Mouse (Mus musculus) C2C12 (cell line): ENCODE measurements around the gene Sall1.

Source experiments
- CEBPB ChIP-seq: IDR thresholded peaks from one replicate; pipeline ENCODE4 v1.6.1; 2011; ENCODE audit warnings: low read depth, mild to moderate bottlenecking, control low read depth, moderate library complexity
- CTCF ChIP-seq: IDR thresholded peaks from one replicate; pipeline ENCODE4 v1.5.1; 2011; ENCODE audit not compliant: control insufficient read depth, insufficient read depth, insufficient read length
- FOSL1 ChIP-seq: IDR thresholded peaks from one replicate; pipeline ENCODE4 v1.8.0; 2011; ENCODE audit warnings: mild to moderate bottlenecking, low read length; ENCODE audit not compliant: poor library complexity, insufficient read depth, severe bottlenecking
- MAX ChIP-seq: IDR thresholded peaks from one replicate; pipeline ENCODE4 v1.6.1; 2011; ENCODE audit warnings: mild to moderate bottlenecking, control low read depth
- MYOD1 ChIP-seq: IDR thresholded peaks from one replicate; pipeline ENCODE4 v1.6.1; 2011; ENCODE audit warnings: low read depth; ENCODE audit not compliant: control insufficient read depth, insufficient read length
- MYOG ChIP-seq: IDR thresholded peaks from one replicate; pipeline ENCODE4 v1.6.1; 2011; ENCODE audit not compliant: control insufficient read depth, insufficient read length; ENCODE audit errors: extremely low read depth
- USF1 ChIP-seq: IDR thresholded peaks from one replicate; pipeline ENCODE4 v1.6.1; 2011; ENCODE audit warnings: low read depth, mild to moderate bottlenecking, control low read depth, moderate library complexity

DNA sequence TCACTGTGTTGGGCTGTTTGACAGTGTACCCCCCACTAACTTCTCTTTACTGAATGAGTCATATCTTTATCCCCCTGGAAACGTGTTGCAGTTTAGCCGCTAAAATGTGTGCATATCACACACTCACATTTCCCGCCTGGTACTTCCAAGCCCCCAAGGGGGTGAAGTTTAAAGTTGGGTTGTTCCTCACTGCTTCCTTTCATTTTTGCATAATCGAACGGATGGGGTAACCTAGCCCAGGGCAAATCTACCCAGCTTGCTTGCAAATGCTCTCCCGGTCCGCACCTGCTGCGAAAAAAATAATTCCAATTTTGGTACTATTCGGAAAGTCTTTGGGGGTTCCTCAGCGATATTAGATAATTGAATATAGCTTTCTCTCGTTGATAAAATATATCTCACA lies 38.2 kb downstream of the Sall1 start:
- no peak for TF ChIP-seq CTCF
- no peak for TF ChIP-seq MAX
- no peak for TF ChIP-seq CEBPB
- no peak for TF ChIP-seq USF1
- no peak for TF ChIP-seq MYOG
- TF ChIP-seq MYOD1: no peak
- TF ChIP-seq FOSL1: no peak
